Mouse (Mus musculus) thymus, adult 2 months (tissue): Measurements from ENCODE around the gene Ormdl3. TPM values are rescaled to one million over a fixed set of nuclear protein-coding genes. Genes with fewer than 3 reads are reported as not detected.

Experiments used
- DNase-seq: peaks from one replicate; pipeline ENCODE4 v3.0.0; 2021
- H3K27ac ChIP-seq: fragments of 200-500 bp; 2 replicates; pipeline ENCODE4 v1.5.1; 2012; ENCODE audit warnings: low read length, control low read depth; ENCODE audit not compliant: control insufficient read depth, insufficient read depth
- H3K27me3 ChIP-seq: fragments of 200-500 bp; 2 replicates; pipeline ENCODE4 v1.6.1; 2012; ENCODE audit warnings: mild to moderate bottlenecking, low read length, moderate library complexity, mixed read lengths; ENCODE audit not compliant: control insufficient read depth, insufficient read depth
- H3K36me3 ChIP-seq: fragments of 200-500 bp; 2 replicates; pipeline ENCODE4 v1.6.1; 2012; ENCODE audit warnings: mild to moderate bottlenecking, low read length, moderate library complexity; ENCODE audit not compliant: control insufficient read depth, insufficient read depth
- H3K4me1 ChIP-seq: fragments of 200-500 bp; replicated peaks from 2 replicates; pipeline ENCODE4 v1.6.1; 2012; ENCODE audit warnings: low read length; ENCODE audit not compliant: control insufficient read depth, insufficient read depth
- H3K4me3 ChIP-seq: fragments of 200-500 bp; 2 replicates; pipeline ENCODE4 v1.5.1; 2012; ENCODE audit warnings: mild to moderate bottlenecking, low read length, control low read depth, moderate library complexity; ENCODE audit not compliant: control insufficient read depth, insufficient read depth
- CTCF ChIP-seq: fragments of 200-500 bp; IDR thresholded peaks from 2 replicates; pipeline ENCODE4 v1.5.1; 2012; ENCODE audit warnings: mild to moderate bottlenecking, control low read depth, low read length, moderate library complexity, borderline replicate concordance; ENCODE audit not compliant: control insufficient read depth, poor library complexity, insufficient read depth; ENCODE audit errors: extremely low read depth
- POLR2A ChIP-seq: fragments of 200-500 bp; IDR thresholded peaks from 2 replicates; pipeline ENCODE4 v1.6.1; 2012; ENCODE audit warnings: mild to moderate bottlenecking, low read length, control low read depth, moderate library complexity; ENCODE audit not compliant: control insufficient read depth, poor library complexity, insufficient read depth; ENCODE audit errors: extremely low read depth
- WGBS: fragments of 180-500 bp; shearing (Covaris S2); methylation state at CpG from one replicate; pipeline ENCODE4 v1.1.7; 2018; 5-methylcytosine and 5-hydroxymethylcytosine counted together
- polyA plus RNA-seq: library from polyadenylated mRNA; depleted of rRNA; stranded (reverse); fragments of >200 nt; gene quantifications from 2 replicates; pipeline ENCODE4 v1.2.3, GENCODE M21; 2012; rRNA removed

The Ormdl3 gene
- polyA plus RNA-seq, 1 experiment = 74.6 TPM

DNA sequence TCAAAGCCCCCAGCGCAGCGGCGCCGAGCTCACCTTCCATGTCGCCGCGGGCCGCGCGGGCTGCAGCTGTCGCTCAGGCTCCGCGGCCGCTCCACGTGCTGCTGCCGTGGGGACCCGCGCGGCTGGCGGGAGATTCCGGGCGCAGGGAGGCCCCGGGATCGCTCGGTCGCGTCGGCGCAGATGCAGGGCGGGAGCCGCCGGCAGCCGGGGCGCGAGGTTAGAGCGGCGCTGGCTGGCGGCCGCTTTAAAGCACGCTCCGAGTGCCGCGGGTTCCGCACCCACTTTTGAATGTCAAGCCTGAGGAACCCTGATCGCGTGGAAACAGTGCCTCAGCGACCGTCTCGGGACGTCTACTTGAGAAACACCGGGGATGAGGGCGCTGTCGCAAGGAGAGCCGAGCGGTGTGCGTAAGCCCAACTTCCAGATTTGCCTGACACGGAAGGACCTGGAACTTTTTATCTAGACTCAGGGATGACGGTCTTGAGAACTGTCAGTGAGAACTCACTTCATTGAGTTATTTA is 41.4 kb downstream of the Ormdl3 start, which contains the start of gene Ikzf3:
Gene Ikzf3 (minus strand): TSS at position 321 of the 521 bp plus-strand sequence.
- peak within 1 kb of the TSS; percentile 97 for H3K27ac ChIP-seq
- TF ChIP-seq POLR2A (peak; percentile 82; the same call in 1 of the 2 replicates), CTCF (0 out of 2 replicates have a peak, but pooled peaks have one; percentile 24)
- H3K4me3 ChIP-seq = peak within 1 kb of the TSS; percentile 67
- peaks cover 29% of the 10 kb centered on the region for H3K4me1 ChIP-seq
- peaks cover 9% of the 10 kb centered on the region; the same call in 1 of the 2 replicates for H3K36me3 ChIP-seq
- WGBS = 1% methylated on average over 58 of the region's 58 CpGs
- DNase-seq = peak; percentile 82
- no peaks in the 10 kb centered on the region for H3K27me3 ChIP-seq

DNA sequence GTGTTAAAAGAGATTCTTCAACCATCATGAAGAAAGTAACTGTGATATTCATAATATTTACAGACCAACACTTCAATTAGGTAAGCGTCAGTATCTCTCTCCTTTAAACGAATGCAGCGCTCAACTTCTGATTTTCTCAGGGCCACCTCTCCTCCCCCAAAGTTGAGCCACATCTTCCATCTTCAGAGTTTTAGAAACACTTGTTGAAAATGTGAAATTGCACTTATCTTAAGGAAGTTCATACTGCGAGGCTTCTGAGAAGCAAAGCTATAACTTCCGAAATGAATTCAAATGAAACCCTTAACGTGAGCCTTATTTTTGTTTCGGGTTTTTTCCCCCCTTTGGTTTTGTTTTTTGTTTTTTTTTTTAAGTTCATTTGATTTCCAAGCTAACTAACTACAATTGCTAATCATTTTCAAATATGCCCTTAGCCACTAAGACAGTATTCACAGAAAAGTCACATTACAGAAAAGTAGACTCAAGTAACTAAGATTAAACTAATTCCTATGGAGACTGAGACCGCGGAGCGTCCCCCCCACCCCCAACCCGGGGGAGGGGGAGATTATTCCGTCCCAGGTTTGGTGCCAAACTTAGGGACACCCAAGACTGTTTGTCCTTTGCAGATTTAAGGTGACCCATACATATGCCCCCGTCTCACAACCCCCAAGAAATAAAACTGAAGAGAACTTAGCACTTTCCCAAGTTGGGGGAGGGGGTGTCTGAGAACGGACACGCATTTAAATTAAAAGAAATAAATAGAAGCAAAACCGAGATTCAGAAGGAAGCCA is 42.1 kb downstream of the Ormdl3 start:
- no peak for TF ChIP-seq POLR2A
- TF ChIP-seq CTCF = no peak
- Histone ChIP-seq H3K36me3 (peaks cover 9% of the 10 kb centered on the region; the same call in 1 of the 2 replicates), H3K27me3 (no peaks in the 10 kb centered on the region), H3K4me1 (peaks cover 23% of the 10 kb centered on the region), H3K4me3 (peak overlapping the region; percentile 67), H3K27ac (peak overlapping the region; percentile 97)
- 4% methylated on average over 16 of the region's 16 CpGs for WGBS
- no peak for DNase-seq

DNA sequence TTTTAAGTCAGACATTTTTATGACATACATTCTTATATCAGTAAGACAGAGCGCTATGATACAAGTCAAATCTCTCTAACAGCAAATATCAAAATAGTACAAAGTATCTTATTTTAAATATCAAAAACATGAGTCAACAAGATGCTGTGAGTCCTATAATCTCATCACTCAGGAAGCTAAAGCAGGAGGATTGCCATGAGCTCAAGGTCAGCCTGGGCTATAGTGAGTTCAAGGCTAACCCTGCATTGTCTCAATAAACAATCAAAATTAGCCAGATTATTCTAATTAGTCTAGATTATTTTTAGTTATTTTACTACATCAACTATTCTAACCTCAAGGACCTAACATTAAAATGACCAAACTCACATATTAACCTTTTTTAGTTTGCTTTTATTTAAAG is 43.8 kb downstream of the Ormdl3 start:
- H3K4me3 ChIP-seq = no peak overlapping the region
- 98% methylated on average over 1 of the region's 1 CpGs for WGBS

DNA sequence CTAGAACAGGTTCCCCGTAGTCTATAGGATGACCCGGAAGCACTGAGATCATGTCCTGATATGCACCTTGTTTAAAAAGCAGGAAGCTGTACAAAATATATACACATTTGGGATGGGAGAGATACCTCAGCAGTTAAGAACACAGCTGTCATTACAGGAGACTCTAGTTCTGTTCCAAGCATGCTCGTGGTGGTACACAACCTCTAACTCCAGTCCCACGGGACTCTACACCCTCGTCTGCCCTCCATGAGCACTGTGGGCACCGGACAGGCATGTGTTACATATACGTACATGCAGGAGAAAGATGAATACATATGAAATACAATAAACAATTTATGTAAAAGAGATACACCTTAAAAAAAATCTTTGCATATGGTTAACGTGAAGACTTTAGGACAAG is 44.6 kb downstream of the Ormdl3 start:
- no peak for TF ChIP-seq CTCF
- WGBS = 71% methylated on average over 8 of the region's 8 CpGs
- peak overlapping the region; percentile 44; the same call in 1 of the 2 replicates for H3K27ac ChIP-seq
- DNase-seq = no peak
- no peak overlapping the region for H3K4me3 ChIP-seq
- H3K4me1 ChIP-seq = peaks cover 17% of the 10 kb centered on the region
- H3K36me3 ChIP-seq = peaks cover 9% of the 10 kb centered on the region; the same call in 1 of the 2 replicates
- no peaks in the 10 kb centered on the region for H3K27me3 ChIP-seq

More for the DNA sequence above, 43.8 kb downstream of the Ormdl3 start:
- DNase-seq = no peak
- Histone ChIP-seq H3K4me1 (peaks cover 19% of the 10 kb centered on the region), H3K27ac (no peak overlapping the region), H3K36me3 (peaks cover 9% of the 10 kb centered on the region; the same call in 1 of the 2 replicates), H3K27me3 (no peaks in the 10 kb centered on the region)
- TF ChIP-seq POLR2A (no peak), CTCF (no peak)

DNA sequence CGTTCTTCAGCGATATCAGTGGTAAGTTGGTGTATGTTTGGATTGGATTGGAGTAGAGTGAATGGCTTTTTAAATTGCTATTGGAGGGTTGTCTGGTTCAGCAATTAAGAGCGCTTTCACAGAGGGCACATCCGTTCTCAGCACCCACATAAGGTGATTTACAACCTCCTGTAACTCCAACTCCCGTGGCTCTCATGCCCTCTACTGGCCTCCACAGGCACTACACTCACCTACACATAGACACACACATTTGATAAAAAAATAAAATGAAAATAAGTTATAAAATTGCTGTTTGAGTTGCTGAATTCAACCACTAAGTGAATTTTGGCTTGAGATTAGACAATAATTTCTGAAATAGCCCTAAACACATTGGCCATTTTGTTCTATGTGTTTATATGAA is 46.8 kb downstream of the Ormdl3 start:
- 88% methylated on average over 5 of the region's 5 CpGs for WGBS
- H3K4me3 ChIP-seq = no peak overlapping the region
- peaks cover 9% of the 10 kb centered on the region for H3K4me1 ChIP-seq
- no peak overlapping the region for H3K27ac ChIP-seq
- no peaks in the 10 kb centered on the region for H3K27me3 ChIP-seq
- DNase-seq = no peak
- TF ChIP-seq CTCF (no peak), POLR2A (no peak)
- peaks cover 9% of the 10 kb centered on the region; the same call in 1 of the 2 replicates for H3K36me3 ChIP-seq

DNA sequence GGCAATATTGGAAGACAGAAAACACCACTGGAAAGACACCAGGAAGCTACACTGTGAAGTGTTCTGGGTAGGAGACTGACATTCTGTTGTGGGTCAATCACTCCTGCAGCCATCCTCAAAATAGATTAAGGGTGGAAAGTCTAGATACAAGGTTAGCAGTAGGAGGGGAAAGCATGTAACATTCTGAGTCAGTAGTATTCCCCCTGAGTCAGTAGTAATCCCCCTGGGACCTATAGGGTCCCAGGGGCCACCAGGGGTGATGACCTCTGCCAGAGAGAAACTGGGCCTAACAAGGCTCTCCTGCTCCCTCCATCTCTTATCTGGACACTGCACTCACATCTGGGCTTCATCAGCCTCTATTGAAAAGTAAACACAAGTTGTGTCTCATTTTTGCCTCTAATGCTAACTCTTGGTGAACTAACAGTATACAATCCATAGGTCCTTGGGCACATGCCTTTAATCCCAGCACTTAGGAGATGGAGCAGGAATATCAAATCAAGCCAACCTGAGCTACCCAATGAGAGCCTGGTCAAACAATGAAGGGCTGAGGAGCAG is 49.6 kb downstream of the Ormdl3 start:
- Histone ChIP-seq H3K27me3 (no peaks in the 10 kb centered on the region), H3K4me1 (peaks cover 18% of the 10 kb centered on the region), H3K27ac (no peak overlapping the region), H3K4me3 (no peak overlapping the region), H3K36me3 (peaks cover 9% of the 10 kb centered on the region)
- TF ChIP-seq POLR2A (no peak), CTCF (no peak)
- no peak for DNase-seq

Other genes starting within 250 kb of the Ormdl3 start
- 5.9 and 11.5 TPM in 2 replicates for gene Ppp1r1b, start 239.0 kb downstream of the Ormdl3 start, polyA plus RNA-seq
- 260 and 271 TPM in 2 replicates for gene Stard3, start 229.0 kb downstream of the Ormdl3 start, polyA plus RNA-seq
- gene Tcap, start 203.6 kb downstream of the Ormdl3 start, polyA plus RNA-seq = 9.9 and 83.8 TPM in 2 replicates
- 0.77 and 1.3 TPM in 2 replicates for gene Pnmt, start 200.9 kb downstream of the Ormdl3 start, polyA plus RNA-seq
- 51.8 and 52.5 TPM in 2 replicates for gene Pgap3, start 186.9 kb downstream of the Ormdl3 start, polyA plus RNA-seq
- gene Erbb2, start 174.9 kb downstream of the Ormdl3 start, polyA plus RNA-seq = 6.0 and 6.6 TPM in 2 replicates
- gene Mien1, start 148.4 kb downstream of the Ormdl3 start, polyA plus RNA-seq = 70.5 and 96.7 TPM in 2 replicates
- 6.7 and 6.8 TPM in 2 replicates for gene Grb7, start 141.0 kb downstream of the Ormdl3 start, polyA plus RNA-seq
- 143 and 183 TPM in 2 replicates for gene Ikzf3, start 41.3 kb downstream of the Ormdl3 start, polyA plus RNA-seq
- gene Zpbp2, start 36.3 kb downstream of the Ormdl3 start, polyA plus RNA-seq = 1.1 and 1.2 TPM in 2 replicates
- gene Lrrc3c, start 10.9 kb upstream of the Ormdl3 start, polyA plus RNA-seq = not detected in 2 replicates
- not detected in 2 replicates for gene Gm12355, start 38.3 kb upstream of the Ormdl3 start, polyA plus RNA-seq
- gene Gsdma3, start 39.0 kb upstream of the Ormdl3 start, polyA plus RNA-seq = 0.74 and 1.1 TPM in 2 replicates
- gene Gsdma2, start 59.4 kb upstream of the Ormdl3 start, polyA plus RNA-seq = 0.17 and 0.81 TPM in 2 replicates
- gene Gsdma, start 77.0 kb upstream of the Ormdl3 start, polyA plus RNA-seq = 0.71 and 0.75 TPM in 2 replicates
- gene Psmd3, start 95.2 kb upstream of the Ormdl3 start, polyA plus RNA-seq = 293 and 303 TPM in 2 replicates
- gene Csf3, start 113.9 kb upstream of the Ormdl3 start, polyA plus RNA-seq = 0.14 and 0.22 TPM in 2 replicates
- 179 and 196 TPM in 2 replicates for gene Med24, start 142.1 kb upstream of the Ormdl3 start, polyA plus RNA-seq
- gene Thra, start 153.3 kb upstream of the Ormdl3 start, polyA plus RNA-seq = 36.8 and 41.5 TPM in 2 replicates
- 34.4 and 37.7 TPM in 2 replicates for gene Nr1d1, start 188.0 kb upstream of the Ormdl3 start, polyA plus RNA-seq
- gene Msl1, start 208.1 kb upstream of the Ormdl3 start, polyA plus RNA-seq = 50.3 and 66.0 TPM in 2 replicates
- 66.5 and 72.2 TPM in 2 replicates for gene Casc3, start 217.5 kb upstream of the Ormdl3 start, polyA plus RNA-seq
- 8.5 and 11.6 TPM in 2 replicates for gene Rapgefl1, start 249.4 kb upstream of the Ormdl3 start, polyA plus RNA-seq